In the genomic region with DNA sequence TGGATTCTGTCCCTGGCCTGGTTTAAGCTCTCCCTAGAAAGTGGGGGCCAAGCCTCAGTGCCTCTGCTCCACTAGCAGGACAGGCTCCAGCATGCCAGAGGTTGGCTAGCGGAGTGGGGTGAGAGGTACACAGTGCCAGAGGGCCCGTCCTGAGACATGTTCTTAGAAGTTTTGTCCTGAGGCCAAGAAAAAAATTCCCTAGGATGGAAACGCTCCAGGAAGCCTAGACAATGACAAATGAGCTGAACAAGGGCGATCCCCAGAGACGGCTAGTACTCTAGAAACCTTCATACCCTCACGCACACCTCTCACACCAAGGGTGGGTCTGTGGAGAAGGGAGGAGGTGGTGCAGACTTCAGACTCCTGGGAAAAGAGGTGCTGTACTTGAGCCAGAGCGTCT, we compare ENCODE assay signal across 11 mouse cellular contexts.
DNase-seq lines count a peak whose midpoint lies in the region; ATAC-seq and TF ChIP-seq lines count a peak whose summit lies in the region.
"Had no signal": no experiment of that assay in that cellular context is flagged by ENCODE, and none has a peak within 500 bp of the region (broad histone marks: within the 10 kb centered on the region; RNA-seq: fewer than 3 reads in every experiment).

No protein-coding gene starts in this region.

- no peak overlapping the region for H3K9ac ChIP-seq in hindbrain, postnatal 0 days (replicated peaks; ENCODE audit: low read length)
- H3K9ac ChIP-seq in hindbrain, embryonic 14.5 days = no peak overlapping the region
- H3K9ac ChIP-seq: liver, embryonic 14.5 days; neural tube, embryonic 15.5 days had no signal

- DNase-seq in hindbrain, postnatal 0 days (ENCODE audit: low spot score) = peak; percentile 53
- no peak for DNase-seq in hindbrain, embryonic 14.5 days (ENCODE audit: low spot score)
- DNase-seq in adrenal gland, postnatal 10 days = peak; percentile 73
- DNase-seq in heart, postnatal 14 days = peak; percentile 25 to 57
- peak; percentile 26 for DNase-seq in lung, postnatal 14 days
- no peak for DNase-seq in embryo, embryonic 11 days
- DNase-seq in gastrocnemius, adult 18-20 months (ENCODE audit: low spot score) = no peak
- DNase-seq in spleen, adult 12 weeks (ENCODE audit: low spot score) = no peak

- 21% methylated on average over 7 of the region's 7 CpGs for WGBS in hindbrain, postnatal 0 days
- WGBS in hindbrain, embryonic 14.5 days = 37% methylated on average over 7 of the region's 7 CpGs

- no peak overlapping the region for H3K27ac ChIP-seq in hindbrain, postnatal 0 days
- no peak overlapping the region for H3K27ac ChIP-seq in hindbrain, embryonic 14.5 days
- H3K27ac ChIP-seq: liver, embryonic 14.5 days; neural tube, embryonic 15.5 days had no signal

- intact Hi-C loops in heart, postnatal 14 days (cut with DNase I) = no loop called here

- H3K4me1 ChIP-seq in hindbrain, postnatal 0 days (ENCODE audit: insufficient read depth, low read length) = peaks cover 16% of the 10 kb centered on the region
- peaks cover 33% of the 10 kb centered on the region for H3K4me1 ChIP-seq in hindbrain, embryonic 14.5 days (replicated peaks; ENCODE audit: control insufficient read depth, insufficient read depth, low read length)

- no peaks in the 10 kb centered on the region for H3K9me3 ChIP-seq in hindbrain, postnatal 0 days (ENCODE audit: low read length)
- H3K9me3 ChIP-seq in hindbrain, embryonic 14.5 days (ENCODE audit: control insufficient read depth, low read length) = no peaks in the 10 kb centered on the region
- H3K9me3 ChIP-seq: neural tube, embryonic 15.5 days had no signal

- no peaks in the 10 kb centered on the region for H3K27me3 ChIP-seq in hindbrain, postnatal 0 days (ENCODE audit: insufficient read depth, low read length)
- no peaks in the 10 kb centered on the region for H3K27me3 ChIP-seq in hindbrain, embryonic 14.5 days (ENCODE audit: control insufficient read depth, insufficient read depth, low read length)
- H3K27me3 ChIP-seq: neural tube, embryonic 15.5 days had no signal

- no peak for ATAC-seq in hindbrain, postnatal 0 days
- no peak for ATAC-seq in hindbrain, embryonic 14.5 days (ENCODE audit: low FRiP score)
- ATAC-seq: intestine, postnatal 0 days had no signal

- H3K4me2 ChIP-seq in hindbrain, postnatal 0 days (ENCODE audit: low read depth, low read length) = no peak overlapping the region
- H3K4me2 ChIP-seq in hindbrain, embryonic 14.5 days (replicated peaks) = no peak overlapping the region
- H3K4me2 ChIP-seq: neural tube, embryonic 15.5 days had no signal

- H3K4me3 ChIP-seq in hindbrain, postnatal 0 days (ENCODE audit: low read length) = no peak overlapping the region
- no peak overlapping the region for H3K4me3 ChIP-seq in hindbrain, embryonic 14.5 days (replicated peaks; ENCODE audit: low read length)
- H3K4me3 ChIP-seq: neural tube, embryonic 15.5 days had no signal

- TF ChIP-seq CTCF in hindbrain, postnatal 0 days (IDR thresholded peaks at IDR 0.05; ENCODE audit: low read depth) = no peak

- H3K36me3 ChIP-seq in hindbrain, postnatal 0 days (ENCODE audit: insufficient read depth, low read length) = no peaks in the 10 kb centered on the region
- H3K36me3 ChIP-seq in hindbrain, embryonic 14.5 days (replicated peaks; ENCODE audit: control insufficient read depth, insufficient read depth) = no peaks in the 10 kb centered on the region
- H3K36me3 ChIP-seq: neural tube, embryonic 15.5 days had no signal

Comparison
In these comparisons a context has a peak if more than half of its experiments do, and no peak if none do; other contexts are left out.
1. DNase-seq: peak in hindbrain, postnatal 0 days (single experiment), adrenal gland, postnatal 10 days (single experiment), heart, postnatal 14 days (2 of 2) and lung, postnatal 14 days (single experiment); none in hindbrain, embryonic 14.5 days (single experiment), embryo, embryonic 11 days (single experiment), gastrocnemius, adult 18-20 months (single experiment) and spleen, adult 12 weeks (single experiment).